Mouse (Mus musculus) neural tube, embryonic 11.5 days (tissue): ENCODE data around the gene Ano6. TPM values are rescaled to one million over a fixed set of nuclear protein-coding genes. Genes with fewer than 3 reads are reported as not detected.

ENCODE experiments used
- ATAC-seq: fragments of 200-750 bp; cut with Nextera tagmentation; 2 replicates; pipeline ENCODE4 v1.8.0; 2017; ENCODE audit warnings: moderate number of reproducible peaks, mild to moderate bottlenecking, moderate TSS enrichment, moderate library complexity; ENCODE audit not compliant: insufficient read depth, low FRiP score, low TSS enrichment
- DNase-seq: peaks from one replicate; pipeline ENCODE4 v3.0.0-alpha.2; 2015; ENCODE audit warnings: low spot score
- H3K27ac ChIP-seq: fragments of 300-500 bp; sonication (generic); 2 replicates; pipeline ENCODE4 v1.5.1; 2014; ENCODE audit warnings: low read depth, mild to moderate bottlenecking, low read length
- H3K27me3 ChIP-seq: fragments of 300-500 bp; sonication (generic); 2 replicates; pipeline ENCODE4 v1.6.1; 2014; ENCODE audit warnings: mild to moderate bottlenecking, low read length, mixed read lengths; ENCODE audit not compliant: control insufficient read depth, insufficient read depth
- H3K36me3 ChIP-seq: fragments of 300-500 bp; sonication (generic); 2 replicates; pipeline ENCODE4 v1.6.1; 2014; ENCODE audit warnings: mild to moderate bottlenecking, low read length, moderate library complexity, mixed read lengths; ENCODE audit not compliant: control insufficient read depth, insufficient read depth
- H3K4me1 ChIP-seq: fragments of 300-500 bp; sonication (generic); 2 replicates; pipeline ENCODE4 v1.6.1; 2014; ENCODE audit warnings: low read length, mixed read lengths; ENCODE audit not compliant: control insufficient read depth, insufficient read depth
- H3K4me2 ChIP-seq: fragments of 300-500 bp; sonication (generic); 2 replicates; pipeline ENCODE4 v1.6.1; 2014; ENCODE audit warnings: low read depth, mild to moderate bottlenecking, moderate library complexity
- H3K4me3 ChIP-seq: fragments of 300-500 bp; sonication (generic); 2 replicates; pipeline ENCODE4 v1.5.1; 2014; ENCODE audit warnings: low read depth, low read length
- H3K9ac ChIP-seq: fragments of 300-500 bp; sonication (generic); 2 replicates; pipeline ENCODE4 v1.6.1; 2014; ENCODE audit warnings: mild to moderate bottlenecking, low read length
- H3K9me3 ChIP-seq: fragments of 300-500 bp; sonication (generic); 2 replicates; pipeline ENCODE4 v1.6.1; 2016; ENCODE audit warnings: low read length; ENCODE audit not compliant: control insufficient read depth
- WGBS: fragments of 180-500 bp; shearing (Covaris S2); extraction: QIAGEN DNeasy Blood & Tissue Kit; methylation state at CpG from one replicate; pipeline ENCODE4 v1.1.7; 2014; 5-methylcytosine and 5-hydroxymethylcytosine counted together
- polyA plus RNA-seq: library from polyadenylated mRNA; unstranded; fragments of >200 nt; fragmentation: Nextera tagmentation; extraction: Ambion mirVana; gene quantifications from 2 replicates; pipeline ENCODE4 v1.2.1, GENCODE M21; 2014

Ano6 gene
- polyA plus RNA-seq, 1 experiment from 2014 or later, result 40.1 TPM

- Histone ChIP-seq H3K4me2 (no peak overlapping the region), H3K4me3 (no peak overlapping the region), H3K4me1 (no peaks in the 10 kb centered on the region), H3K9ac (no peak overlapping the region), H3K27me3 (no peaks in the 10 kb centered on the region), H3K27ac (no peak overlapping the region), H3K36me3 (no peaks in the 10 kb centered on the region), H3K9me3 (no peaks in the 10 kb centered on the region)
- no peak for ATAC-seq
- WGBS, result 82% methylated on average over 4 of the region's 4 CpGs
- DNase-seq, result no peak
Observed at GRCm38 (mm10) chr15:95836077-95836476, 45.4 kb downstream of the Ano6 start.

GRCm38 (mm10) chr15:95836646-95837434 is 46.2 kb downstream of the Ano6 start:
- no peaks in the 10 kb centered on the region for H3K9me3 ChIP-seq
- H3K4me2 ChIP-seq, result no peak overlapping the region
- H3K4me1 ChIP-seq, result no peaks in the 10 kb centered on the region
- 65% methylated on average over 13 of the region's 13 CpGs for WGBS
- H3K4me3 ChIP-seq, result no peak overlapping the region
- no peaks in the 10 kb centered on the region for H3K36me3 ChIP-seq
- no peak overlapping the region for H3K9ac ChIP-seq
- no peak overlapping the region for H3K27ac ChIP-seq
- ATAC-seq (no peak), DNase-seq (no peak)
- H3K27me3 ChIP-seq, result no peaks in the 10 kb centered on the region

- H3K4me3 ChIP-seq, result no peak overlapping the region
- DNase-seq (no peak), ATAC-seq (no peak)
- no peak overlapping the region for H3K9ac ChIP-seq
- no peak overlapping the region for H3K27ac ChIP-seq
- no peaks in the 10 kb centered on the region for H3K27me3 ChIP-seq
- no peaks in the 10 kb centered on the region for H3K36me3 ChIP-seq
- H3K9me3 ChIP-seq, result no peaks in the 10 kb centered on the region
- H3K4me1 ChIP-seq, result no peaks in the 10 kb centered on the region
- H3K4me2 ChIP-seq, result no peak overlapping the region
- WGBS, result 63% methylated on average over 1 of the region's 1 CpGs
Observed at GRCm38 (mm10) chr15:95837570-95837969, 46.9 kb downstream of the Ano6 start.

- H3K36me3 ChIP-seq, result no peaks in the 10 kb centered on the region
- no peaks in the 10 kb centered on the region for H3K4me1 ChIP-seq
- ATAC-seq (no peak), DNase-seq (no peak)
- 52% methylated on average over 11 of the region's 11 CpGs for WGBS
- no peak overlapping the region for H3K4me3 ChIP-seq
- H3K4me2 ChIP-seq, result no peak overlapping the region
- H3K27me3 ChIP-seq, result no peaks in the 10 kb centered on the region
- H3K9ac ChIP-seq, result no peak overlapping the region
- no peak overlapping the region for H3K27ac ChIP-seq
- H3K9me3 ChIP-seq, result no peaks in the 10 kb centered on the region
Observed at GRCm38 (mm10) chr15:95838171-95839020, 47.8 kb downstream of the Ano6 start.

- 73% methylated on average over 3 of the region's 3 CpGs for WGBS
- ATAC-seq, result no peak
- no peaks in the 10 kb centered on the region for H3K4me1 ChIP-seq
Observed at GRCm38 (mm10) chr15:95839789-95840188, 49.1 kb downstream of the Ano6 start.

GRCm38 (mm10) chr15:95843183-95843949 is 52.7 kb downstream of the Ano6 start:
- Histone ChIP-seq H3K9ac (no peak overlapping the region), H3K27me3 (no peaks in the 10 kb centered on the region), H3K4me1 (no peaks in the 10 kb centered on the region), H3K27ac (no peak overlapping the region), H3K9me3 (no peaks in the 10 kb centered on the region), H3K36me3 (no peaks in the 10 kb centered on the region), H3K4me3 (no peak overlapping the region), H3K4me2 (no peak overlapping the region)
- no peak for DNase-seq
- no peak for ATAC-seq
- WGBS, result 88% methylated on average over 18 of the region's 18 CpGs

More at GRCm38 (mm10) chr15:95839789-95840188, 49.1 kb downstream of the Ano6 start:
- Histone ChIP-seq H3K4me3 (no peak overlapping the region), H3K27me3 (no peaks in the 10 kb centered on the region), H3K9me3 (no peaks in the 10 kb centered on the region), H3K36me3 (no peaks in the 10 kb centered on the region), H3K9ac (no peak overlapping the region), H3K4me2 (no peak overlapping the region), H3K27ac (no peak overlapping the region)
- DNase-seq, result no peak

GRCm38 (mm10) chr15:95844412-95844811 is 53.8 kb downstream of the Ano6 start:
- Histone ChIP-seq H3K27ac (no peak overlapping the region), H3K4me1 (no peaks in the 10 kb centered on the region), H3K36me3 (no peaks in the 10 kb centered on the region), H3K4me3 (no peak overlapping the region), H3K9me3 (no peaks in the 10 kb centered on the region), H3K27me3 (no peaks in the 10 kb centered on the region), H3K4me2 (no peak overlapping the region), H3K9ac (no peak overlapping the region)
- DNase-seq (no peak), ATAC-seq (no peak)
- whole genome bisulfite sequencing, result 57% methylated on average over 2 of the region's 2 CpGs

- no peaks in the 10 kb centered on the region for H3K27me3 ChIP-seq
- WGBS, result 82% methylated on average over 5 of the region's 5 CpGs
- DNase-seq (no peak), ATAC-seq (no peak)
- no peak overlapping the region for H3K4me2 ChIP-seq
- no peaks in the 10 kb centered on the region for H3K4me1 ChIP-seq
- no peaks in the 10 kb centered on the region for H3K36me3 ChIP-seq
- H3K9ac ChIP-seq, result no peak overlapping the region
- no peaks in the 10 kb centered on the region for H3K9me3 ChIP-seq
- no peak overlapping the region for H3K4me3 ChIP-seq
- H3K27ac ChIP-seq, result no peak overlapping the region
Observed at GRCm38 (mm10) chr15:95846102-95846501, 55.5 kb downstream of the Ano6 start.
